Mouse (Mus musculus) hindbrain, embryonic 14.5 days (tissue): ENCODE results near the gene Cxcl2. TPM values are rescaled to one million over a fixed set of nuclear protein-coding genes. Genes with fewer than 3 reads are reported as not detected.

Experiments used
- ATAC-seq: fragments of 200-750 bp; cut with Nextera tagmentation; 2 replicates; pipeline ENCODE4 v1.8.0; 2017; ENCODE audit warnings: moderate number of reproducible peaks, mild to moderate bottlenecking, moderate TSS enrichment, moderate library complexity; ENCODE audit not compliant: low FRiP score
- DNase-seq: peaks from one replicate; pipeline ENCODE4 v3.0.0-alpha.2; 2015; ENCODE audit warnings: low spot score
- H3K27ac ChIP-seq: fragments of 300-500 bp; sonication (generic); 2 replicates; pipeline ENCODE4 v1.5.1; 2014; ENCODE audit warnings: mild to moderate bottlenecking, moderate library complexity
- H3K27me3 ChIP-seq: fragments of 300-500 bp; sonication (generic); 2 replicates; pipeline ENCODE4 v1.6.1; 2014; ENCODE audit warnings: mild to moderate bottlenecking, low read length, mixed read lengths; ENCODE audit not compliant: control insufficient read depth, insufficient read depth
- H3K36me3 ChIP-seq: fragments of 300-500 bp; sonication (generic); replicated peaks from 2 replicates; pipeline ENCODE4 v1.6.1; 2014; ENCODE audit not compliant: control insufficient read depth, insufficient read depth
- H3K4me1 ChIP-seq: fragments of 300-500 bp; sonication (generic); replicated peaks from 2 replicates; pipeline ENCODE4 v1.6.1; 2014; ENCODE audit warnings: antibody characterized with exemption, low read length, mixed read lengths; ENCODE audit not compliant: control insufficient read depth, insufficient read depth
- H3K4me2 ChIP-seq: fragments of 300-500 bp; sonication (generic); replicated peaks from 2 replicates; pipeline ENCODE4 v1.6.1; 2014; ENCODE audit warnings: mild to moderate bottlenecking, moderate library complexity
- H3K4me3 ChIP-seq: fragments of 300-500 bp; sonication (generic); replicated peaks from 2 replicates; pipeline ENCODE4 v1.5.1; 2014; ENCODE audit warnings: mild to moderate bottlenecking, low read length
- H3K9ac ChIP-seq: fragments of 300-500 bp; sonication (generic); 2 replicates; pipeline ENCODE4 v1.6.1; 2014
- H3K9me3 ChIP-seq: fragments of 300-500 bp; sonication (generic); 2 replicates; pipeline ENCODE4 v1.6.1; 2016; ENCODE audit warnings: low read length; ENCODE audit not compliant: control insufficient read depth
- WGBS: fragments of 180-500 bp; shearing (Covaris S2); extraction: QIAGEN DNeasy Blood & Tissue Kit; methylation state at CpG from one replicate; pipeline ENCODE4 v1.1.7; 2014; 5-methylcytosine and 5-hydroxymethylcytosine counted together
- polyA plus RNA-seq: library from polyadenylated mRNA; unstranded; fragments of >200 nt; fragmentation: Nextera tagmentation; extraction: Ambion mirVana; gene quantifications from 2 replicates; pipeline ENCODE4 v1.2.1, GENCODE M21; 2014

The Cxcl2 gene
- polyA plus RNA-seq, 1 experiment from 2014 or later: 0.24 TPM

GRCm38 (mm10) chr5:90919495-90919894 is 15.8 kb downstream of the Cxcl2 start:
- H3K27ac ChIP-seq: no peak overlapping the region
- no peaks in the 10 kb centered on the region for H3K9me3 ChIP-seq
- H3K36me3 ChIP-seq: no peaks in the 10 kb centered on the region
- no peak for DNase-seq
- no peaks in the 10 kb centered on the region for H3K4me1 ChIP-seq
- WGBS: 79% methylated on average over 2 of the region's 2 CpGs
- H3K4me3 ChIP-seq: no peak overlapping the region
- no peak overlapping the region for H3K9ac ChIP-seq
- H3K27me3 ChIP-seq: no peaks in the 10 kb centered on the region
- H3K4me2 ChIP-seq: no peak overlapping the region
- ATAC-seq: no peak

GRCm38 (mm10) chr5:90922958-90923357 is 19.3 kb downstream of the Cxcl2 start:
- Histone ChIP-seq H3K27ac (no peak overlapping the region), H3K36me3 (no peaks in the 10 kb centered on the region), H3K4me1 (no peaks in the 10 kb centered on the region), H3K4me3 (no peak overlapping the region), H3K4me2 (no peak overlapping the region), H3K9me3 (no peaks in the 10 kb centered on the region), H3K9ac (no peak overlapping the region), H3K27me3 (no peaks in the 10 kb centered on the region)
- ATAC-seq (no peak), DNase-seq (no peak)
- 91% methylated on average over 4 of the region's 4 CpGs for WGBS

GRCm38 (mm10) chr5:90930546-90930945 is 26.9 kb downstream of the Cxcl2 start:
- no peaks in the 10 kb centered on the region for H3K9me3 ChIP-seq
- no peaks in the 10 kb centered on the region for H3K27me3 ChIP-seq
- peak overlapping the region; percentile 98 for H3K27ac ChIP-seq
- peaks cover 14% of the 10 kb centered on the region for H3K36me3 ChIP-seq
- DNase-seq: no peak
- 40% methylated on average over 2 of the region's 2 CpGs for WGBS
- peak overlapping the region; percentile 99 for H3K9ac ChIP-seq
- H3K4me2 ChIP-seq: peak overlapping the region; percentile 55
- no peak; the same call in 1 of the 2 replicates for ATAC-seq
- H3K4me1 ChIP-seq: peaks cover 14% of the 10 kb centered on the region
- H3K4me3 ChIP-seq: peak overlapping the region; percentile 74

GRCm38 (mm10) chr5:90930971-90931851 is 27.5 kb downstream of the Cxcl2 start, which contains the start of gene Mthfd2l:
Mthfd2l (plus strand) TSS chr5:90931117.
- ATAC-seq (peak; percentile 98), DNase-seq (peak; percentile 80)
- no peaks in the 10 kb centered on the region for H3K9me3 ChIP-seq
- peaks cover 14% of the 10 kb centered on the region for H3K4me1 ChIP-seq
- peak within 1 kb of the TSS; percentile 99 for H3K9ac ChIP-seq
- peak within 1 kb of the TSS; percentile 98 for H3K27ac ChIP-seq
- peak within 1 kb of the TSS; percentile 55 for H3K4me2 ChIP-seq
- WGBS: under 1% methylated on average over 70 of the region's 79 CpGs
- H3K27me3 ChIP-seq: no peaks in the 10 kb centered on the region
- peaks cover 14% of the 10 kb centered on the region for H3K36me3 ChIP-seq
- H3K4me3 ChIP-seq: peak within 1 kb of the TSS; percentile 74

GRCm38 (mm10) chr5:90931911-90932310 is 28.2 kb downstream of the Cxcl2 start:
- H3K9ac ChIP-seq: peak overlapping the region; percentile 99
- no peaks in the 10 kb centered on the region for H3K9me3 ChIP-seq
- peak overlapping the region; percentile 55 for H3K4me2 ChIP-seq
- peaks cover 14% of the 10 kb centered on the region for H3K36me3 ChIP-seq
- H3K27ac ChIP-seq: peak overlapping the region; percentile 98
- WGBS: 5% methylated on average over 6 of the region's 6 CpGs
- peaks cover 14% of the 10 kb centered on the region for H3K4me1 ChIP-seq
- H3K4me3 ChIP-seq: peak overlapping the region; percentile 74
- DNase-seq (peak; percentile 54), ATAC-seq (peak; percentile 28; the same call in 1 of the 2 replicates)
- H3K27me3 ChIP-seq: no peaks in the 10 kb centered on the region

GRCm38 (mm10) chr5:90936706-90937105 is 33.0 kb downstream of the Cxcl2 start:
- H3K9ac ChIP-seq: no peak overlapping the region
- DNase-seq (no peak), ATAC-seq (no peak)
- 70% methylated on average over 2 of the region's 2 CpGs for WGBS
- no peak overlapping the region for H3K4me2 ChIP-seq
- peaks cover 11% of the 10 kb centered on the region for H3K4me1 ChIP-seq
- H3K4me3 ChIP-seq: no peak overlapping the region
- H3K27me3 ChIP-seq: no peaks in the 10 kb centered on the region
- H3K36me3 ChIP-seq: peaks cover 14% of the 10 kb centered on the region
- no peak overlapping the region for H3K27ac ChIP-seq
- no peaks in the 10 kb centered on the region for H3K9me3 ChIP-seq

- 95% methylated on average over 2 of the region's 2 CpGs for WGBS
- no peak for ATAC-seq
Measured at GRCm38 (mm10) chr5:90945453-90945852, 41.8 kb downstream of the Cxcl2 start.

GRCm38 (mm10) chr5:90949499-90949898 is 45.8 kb downstream of the Cxcl2 start:
- no peak overlapping the region for H3K4me3 ChIP-seq
- no peak overlapping the region for H3K27ac ChIP-seq
- no peak overlapping the region for H3K4me2 ChIP-seq
- no peaks in the 10 kb centered on the region for H3K9me3 ChIP-seq
- DNase-seq (no peak), ATAC-seq (no peak)
- no peak overlapping the region for H3K9ac ChIP-seq
- H3K4me1 ChIP-seq: no peaks in the 10 kb centered on the region
- 87% methylated on average over 15 of the region's 15 CpGs for WGBS
- peaks cover 4% of the 10 kb centered on the region; the same call in 1 of the 2 replicates for H3K36me3 ChIP-seq
- H3K27me3 ChIP-seq: no peaks in the 10 kb centered on the region

More at GRCm38 (mm10) chr5:90945453-90945852, 41.8 kb downstream of the Cxcl2 start:
- no peak for DNase-seq
- no peak overlapping the region for H3K4me2 ChIP-seq
- H3K4me1 ChIP-seq: no peaks in the 10 kb centered on the region
- peaks cover 4% of the 10 kb centered on the region; the same call in 1 of the 2 replicates for H3K36me3 ChIP-seq
- no peak overlapping the region for H3K27ac ChIP-seq
- H3K9me3 ChIP-seq: no peaks in the 10 kb centered on the region
- no peak overlapping the region for H3K4me3 ChIP-seq
- no peaks in the 10 kb centered on the region for H3K27me3 ChIP-seq
- no peak overlapping the region for H3K9ac ChIP-seq

- Histone ChIP-seq H3K4me1 (no peaks in the 10 kb centered on the region), H3K4me2 (no peak overlapping the region), H3K27me3 (no peaks in the 10 kb centered on the region), H3K9me3 (no peaks in the 10 kb centered on the region), H3K4me3 (no peak overlapping the region), H3K27ac (no peak overlapping the region), H3K36me3 (peaks cover 4% of the 10 kb centered on the region; the same call in 1 of the 2 replicates), H3K9ac (no peak overlapping the region)
- DNase-seq: peak; percentile 38
- WGBS: 36% methylated on average over 2 of the region's 2 CpGs
- peak; percentile 82; the same call in 1 of the 2 replicates for ATAC-seq
Measured at GRCm38 (mm10) chr5:90951475-90951874, 47.8 kb downstream of the Cxcl2 start.
